Mouse (Mus musculus) erythroblast, embryonic 14.5 days (primary cell): Measurements from ENCODE around the gene Lrrc4c.

Experiments used
- GATA1 ChIP-seq: IDR thresholded peaks from 2 replicates; pipeline ENCODE4 v1.6.1; 2012; ENCODE audit warnings: low read length, inconsistent platforms, mixed read lengths
- TAL1 ChIP-seq: IDR thresholded peaks from 3 replicates; pipeline ENCODE4 v1.6.1; 2012; ENCODE audit warnings: low read length, inconsistent platforms, mixed read lengths

- TF ChIP-seq GATA1 = no peak
- no peak for TF ChIP-seq TAL1
Measured at GRCm38 (mm10) chr2:96406856-96407255, 88.9 kb downstream of the Lrrc4c start.
